Mouse (Mus musculus) embryo, embryonic 10.5 days (tissue): ENCODE data around the gene Dscaml1.

Experiments
- DNase-seq: peaks from one replicate; pipeline ENCODE4 v3.0.0-alpha.2; 2015; ENCODE audit warnings: low spot score

Dscaml1 gene

GRCm38 (mm10) chr9:45570346-45570745 lies 143.9 kb downstream of the Dscaml1 start:
- DNase-seq = no peak

- peak; percentile 66 for DNase-seq
These were observed 146.5 kb downstream of the Dscaml1 start for GRCm38 (mm10) chr9:45572787-45573492.

GRCm38 (mm10) chr9:45573493-45573815 lies 147.0 kb downstream of the Dscaml1 start:
- no peak for DNase-seq

- DNase-seq = no peak
These were observed 147.6 kb downstream of the Dscaml1 start for GRCm38 (mm10) chr9:45574021-45574420.

- no peak for DNase-seq
These were observed 153.8 kb downstream of the Dscaml1 start for GRCm38 (mm10) chr9:45580069-45580795.

- no peak for DNase-seq
These were observed 160.0 kb downstream of the Dscaml1 start for GRCm38 (mm10) chr9:45586475-45586874.

GRCm38 (mm10) chr9:45587704-45588103 lies 161.3 kb downstream of the Dscaml1 start:
- no peak for DNase-seq

- DNase-seq = peak; percentile 78
These were observed 163.4 kb downstream of the Dscaml1 start for GRCm38 (mm10) chr9:45589867-45590266.

GRCm38 (mm10) chr9:45591061-45591460 lies 164.6 kb downstream of the Dscaml1 start:
- DNase-seq = no peak

- no peak for DNase-seq
These were observed 165.9 kb downstream of the Dscaml1 start for GRCm38 (mm10) chr9:45592374-45592773.

GRCm38 (mm10) chr9:45598117-45598516 lies 171.7 kb downstream of the Dscaml1 start:
- no peak for DNase-seq

GRCm38 (mm10) chr9:45599377-45599776 lies 172.9 kb downstream of the Dscaml1 start:
- no peak for DNase-seq

GRCm38 (mm10) chr9:45607337-45607736 lies 180.9 kb downstream of the Dscaml1 start:
- DNase-seq = no peak

GRCm38 (mm10) chr9:45608097-45609031 lies 181.9 kb downstream of the Dscaml1 start:
- no peak for DNase-seq

GRCm38 (mm10) chr9:45610336-45611060 lies 184.1 kb downstream of the Dscaml1 start:
- no peak for DNase-seq

GRCm38 (mm10) chr9:45614616-45615015 lies 188.2 kb downstream of the Dscaml1 start:
- DNase-seq = no peak

GRCm38 (mm10) chr9:45617889-45618288 lies 191.5 kb downstream of the Dscaml1 start:
- no peak for DNase-seq

GRCm38 (mm10) chr9:45618443-45618842 lies 192.0 kb downstream of the Dscaml1 start:
- DNase-seq = no peak

GRCm38 (mm10) chr9:45620049-45620448 lies 193.6 kb downstream of the Dscaml1 start:
- DNase-seq = no peak

GRCm38 (mm10) chr9:45620920-45621319 lies 194.5 kb downstream of the Dscaml1 start:
- DNase-seq = no peak

- DNase-seq = peak; percentile 18
These were observed 199.5 kb downstream of the Dscaml1 start for GRCm38 (mm10) chr9:45625889-45626446.
